Mouse (Mus musculus) intestine, postnatal 0 days (tissue): ENCODE measurements at regions not wholly inside any gene's neighbourhood (a gene's known extent, or its start where the extent isn't known, plus 50 kb on each side); places are given as distances from the start of the nearest gene placed in this dataset.

ENCODE experiments used
- ATAC-seq: fragments of 200-750 bp; cut with Nextera tagmentation; 2 replicates; pipeline ENCODE4 v1.8.0; 2017; ENCODE audit warnings: mild to moderate bottlenecking, moderate TSS enrichment, moderate library complexity
- H3K27ac ChIP-seq: fragments of 300-500 bp; sonication (generic); 2 replicates; pipeline ENCODE4 v1.5.1; 2014; ENCODE audit warnings: mild to moderate bottlenecking, low read depth, low read length, moderate library complexity
- H3K27me3 ChIP-seq: fragments of 300-500 bp; sonication (generic); replicated peaks from 2 replicates; pipeline ENCODE4 v1.6.1; 2014; ENCODE audit warnings: low read length, mixed read lengths; ENCODE audit not compliant: control insufficient read depth, insufficient read depth
- H3K36me3 ChIP-seq: fragments of 300-500 bp; sonication (generic); 2 replicates; pipeline ENCODE4 v1.6.1; 2014; ENCODE audit warnings: mild to moderate bottlenecking, moderate library complexity; ENCODE audit not compliant: control insufficient read depth, insufficient read depth
- H3K4me1 ChIP-seq: fragments of 300-500 bp; sonication (generic); replicated peaks from 2 replicates; pipeline ENCODE4 v1.6.1; 2014; ENCODE audit warnings: antibody characterized with exemption, low read length, mixed read lengths; ENCODE audit not compliant: control insufficient read depth, insufficient read depth
- H3K4me2 ChIP-seq: fragments of 300-500 bp; sonication (generic); replicated peaks from 2 replicates; pipeline ENCODE4 v1.6.1; 2014; ENCODE audit warnings: low read depth, mild to moderate bottlenecking, moderate library complexity
- H3K4me3 ChIP-seq: fragments of 300-500 bp; sonication (generic); 2 replicates; pipeline ENCODE4 v1.5.1; 2014; ENCODE audit warnings: low read depth, low read length
- H3K9ac ChIP-seq: fragments of 300-500 bp; sonication (generic); 2 replicates; pipeline ENCODE4 v1.6.1; 2014; ENCODE audit warnings: mild to moderate bottlenecking, low read depth, low read length
- H3K9me3 ChIP-seq: fragments of 300-500 bp; sonication (generic); 2 replicates; pipeline ENCODE4 v1.6.1; 2016; ENCODE audit warnings: mixed run types; ENCODE audit not compliant: control insufficient read depth
- CTCF ChIP-seq: sonication (generic); IDR thresholded peaks from 2 replicates; pipeline ENCODE4 v1.5.1; 2016; ENCODE audit warnings: low read depth, mild to moderate bottlenecking, control low read depth, antibody characterized with exemption, moderate library complexity
- WGBS: fragments of 180-500 bp; shearing (Covaris S2); extraction: QIAGEN DNeasy Blood & Tissue Kit; methylation state at CpG from one replicate; pipeline ENCODE4 v1.1.7; 2014; 5-methylcytosine and 5-hydroxymethylcytosine counted together

DNA sequence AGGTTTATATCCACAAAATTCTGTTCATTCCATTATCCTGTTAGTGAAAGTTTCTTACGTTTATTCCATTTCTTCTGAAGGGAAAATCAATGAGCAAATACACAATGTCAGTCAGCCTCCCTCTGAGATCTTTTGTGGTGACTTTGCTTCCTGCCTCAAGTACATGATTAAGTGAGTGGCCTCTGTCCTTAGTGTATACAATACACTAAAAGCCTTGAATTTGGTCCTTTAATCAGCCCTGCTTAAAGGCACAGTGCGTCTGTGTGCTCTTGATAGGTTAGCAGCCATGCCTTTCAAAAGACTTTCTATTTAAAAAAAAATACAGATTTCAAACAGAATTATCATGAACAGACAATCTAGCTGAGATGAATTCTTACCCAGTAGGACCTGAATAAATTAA is 695.5 kb downstream of the Mat2b start:
- 28% methylated on average over 2 of the region's 2 CpGs for WGBS
- Histone ChIP-seq H3K9ac (no peak overlapping the region), H3K27me3 (no peaks in the 10 kb centered on the region), H3K27ac (no peak overlapping the region), H3K4me2 (no peak overlapping the region), H3K4me3 (no peak overlapping the region), H3K36me3 (no peaks in the 10 kb centered on the region), H3K4me1 (no peaks in the 10 kb centered on the region), H3K9me3 (no peaks in the 10 kb centered on the region)
- ATAC-seq, result no peak
- TF ChIP-seq CTCF, result no peak

DNA sequence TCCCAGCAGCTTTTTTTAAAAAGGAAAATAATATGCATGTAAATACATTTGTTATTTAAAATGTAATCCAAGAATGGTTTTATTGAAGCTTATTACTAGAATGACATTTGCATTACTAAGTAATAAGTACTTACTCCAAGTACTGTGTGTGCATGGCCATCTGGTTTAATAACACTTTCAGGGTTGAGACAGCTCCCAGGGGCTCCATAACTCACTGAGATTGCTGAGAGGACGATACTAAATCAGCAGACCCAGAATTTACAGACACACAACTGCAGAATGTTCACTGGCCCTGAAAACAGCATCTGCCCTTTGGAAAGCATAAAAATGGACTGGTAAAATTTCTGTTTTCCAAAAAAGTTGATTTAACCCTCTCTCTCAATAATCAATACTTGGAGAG is 696.4 kb downstream of the Mat2b start:
- H3K36me3 ChIP-seq, result no peaks in the 10 kb centered on the region
- H3K4me1 ChIP-seq, result no peaks in the 10 kb centered on the region
- 39% methylated on average over 1 of the region's 1 CpGs for WGBS
- no peak for TF ChIP-seq CTCF
- no peak for ATAC-seq
- H3K27me3 ChIP-seq, result no peaks in the 10 kb centered on the region
- H3K4me2 ChIP-seq, result no peak overlapping the region
- H3K27ac ChIP-seq, result no peak overlapping the region
- no peak overlapping the region for H3K4me3 ChIP-seq
- H3K9ac ChIP-seq, result no peak overlapping the region
- no peaks in the 10 kb centered on the region for H3K9me3 ChIP-seq

DNA sequence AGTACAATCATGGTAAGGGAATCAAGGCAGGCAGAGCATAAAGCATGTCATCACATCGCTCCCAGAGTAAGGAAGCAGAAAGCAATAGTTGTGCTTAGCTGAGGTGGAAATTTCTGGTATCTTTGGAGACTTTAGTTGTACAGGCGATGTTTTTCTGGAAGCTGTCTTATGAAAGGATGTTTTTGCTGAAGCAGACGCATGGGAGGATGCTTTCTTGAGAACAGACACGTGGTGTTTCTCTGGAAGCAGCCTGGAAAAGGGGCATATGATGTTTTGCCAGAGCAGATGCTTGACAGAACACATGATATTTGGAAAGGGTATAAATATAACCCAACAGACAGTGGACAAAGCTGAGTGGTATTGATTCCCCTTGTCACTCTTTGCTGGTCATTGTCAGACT is 722.4 kb downstream of the Mat2b start:
- no peaks in the 10 kb centered on the region for H3K36me3 ChIP-seq
- no peak overlapping the region for H3K4me3 ChIP-seq
- no peak for ATAC-seq
- no peak overlapping the region for H3K9ac ChIP-seq
- H3K4me1 ChIP-seq, result no peaks in the 10 kb centered on the region
- H3K27me3 ChIP-seq, result no peaks in the 10 kb centered on the region
- no peak overlapping the region for H3K4me2 ChIP-seq
- no peak for TF ChIP-seq CTCF
- WGBS, result 78% methylated on average over 4 of the region's 4 CpGs
- H3K27ac ChIP-seq, result no peak overlapping the region
- no peaks in the 10 kb centered on the region for H3K9me3 ChIP-seq

DNA sequence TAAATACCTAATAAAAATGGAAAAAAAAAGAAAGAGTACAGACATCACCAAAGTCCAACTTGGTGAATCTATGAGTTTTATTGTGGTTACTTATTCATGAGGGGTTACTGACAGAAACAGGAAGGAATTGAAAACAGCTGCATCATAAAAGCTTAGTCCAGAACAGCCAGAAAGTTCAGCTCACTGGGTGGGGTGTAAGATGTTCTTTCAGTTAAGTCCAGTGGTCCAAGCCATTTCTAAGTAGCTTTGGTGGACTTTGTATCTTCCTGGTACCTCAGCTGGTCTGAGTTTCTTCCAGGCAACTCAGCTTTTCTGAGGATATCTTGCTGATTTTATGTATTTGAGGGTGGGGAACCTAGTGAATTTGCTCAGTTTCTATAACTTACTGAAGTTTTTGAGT is 731.3 kb downstream of the Mat2b start:
- H3K27ac ChIP-seq, result no peak overlapping the region
- ATAC-seq, result peak; percentile 84
- no peaks in the 10 kb centered on the region for H3K27me3 ChIP-seq
- H3K4me3 ChIP-seq, result no peak overlapping the region
- no peak overlapping the region for H3K9ac ChIP-seq
- no peaks in the 10 kb centered on the region for H3K36me3 ChIP-seq
- H3K9me3 ChIP-seq, result no peaks in the 10 kb centered on the region
- H3K4me1 ChIP-seq, result no peaks in the 10 kb centered on the region
- no peak for TF ChIP-seq CTCF
- no peak overlapping the region for H3K4me2 ChIP-seq

DNA sequence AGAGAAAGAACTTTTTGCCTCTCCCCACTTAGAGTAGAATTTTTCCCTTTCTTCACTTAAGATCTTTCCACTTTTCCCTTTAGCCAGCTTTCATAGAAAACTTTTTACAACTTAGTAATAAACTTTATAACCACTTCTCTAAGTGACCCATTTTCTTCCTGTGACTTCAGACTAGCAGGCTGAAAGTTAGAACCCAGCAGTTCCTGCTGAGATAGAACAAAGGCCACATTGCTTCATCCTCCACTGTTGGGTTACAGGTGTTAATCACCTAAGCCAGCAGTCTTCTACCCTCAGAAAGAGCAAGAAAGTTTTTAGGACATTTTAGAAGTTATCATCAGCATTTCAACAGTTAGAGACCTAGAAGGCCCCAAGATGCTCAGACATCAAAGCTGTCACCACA is 740.6 kb downstream of the Mat2b start:
- Histone ChIP-seq H3K27ac (no peak overlapping the region), H3K4me2 (no peak overlapping the region), H3K4me3 (no peak overlapping the region), H3K9me3 (no peaks in the 10 kb centered on the region), H3K4me1 (no peaks in the 10 kb centered on the region), H3K36me3 (no peaks in the 10 kb centered on the region), H3K27me3 (peaks cover 9% of the 10 kb centered on the region; the same call in 1 of the 2 replicates), H3K9ac (no peak overlapping the region)
- TF ChIP-seq CTCF, result no peak
- peak; percentile 70 for ATAC-seq

DNA sequence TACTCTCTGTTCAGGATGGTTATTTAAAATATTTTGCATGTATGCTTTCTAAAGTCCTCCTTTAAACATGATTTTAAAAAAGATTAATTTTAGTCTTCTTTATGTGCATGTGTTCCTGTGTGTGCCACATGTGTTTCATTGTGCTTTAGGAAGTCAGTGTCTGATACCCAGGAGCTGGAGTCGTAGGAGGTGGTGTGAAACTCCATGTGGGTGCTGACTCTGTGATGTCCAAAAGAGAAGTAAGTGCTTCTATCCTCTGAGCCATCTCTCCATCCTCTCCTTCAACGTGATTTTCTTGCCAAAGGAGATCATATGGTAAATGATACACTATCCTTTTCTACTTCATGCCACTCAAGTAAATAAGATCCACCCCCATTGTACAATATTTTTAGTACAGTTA is 750.8 kb downstream of the Mat2b start:
- no peaks in the 10 kb centered on the region for H3K4me1 ChIP-seq
- no peak for ATAC-seq
- no peak overlapping the region for H3K4me2 ChIP-seq
- no peaks in the 10 kb centered on the region for H3K9me3 ChIP-seq
- 73% methylated on average over 2 of the region's 2 CpGs for WGBS
- no peak for TF ChIP-seq CTCF
- no peak overlapping the region for H3K9ac ChIP-seq
- H3K4me3 ChIP-seq, result no peak overlapping the region
- no peak overlapping the region for H3K27ac ChIP-seq
- H3K36me3 ChIP-seq, result no peaks in the 10 kb centered on the region
- H3K27me3 ChIP-seq, result peaks cover 23% of the 10 kb centered on the region

DNA sequence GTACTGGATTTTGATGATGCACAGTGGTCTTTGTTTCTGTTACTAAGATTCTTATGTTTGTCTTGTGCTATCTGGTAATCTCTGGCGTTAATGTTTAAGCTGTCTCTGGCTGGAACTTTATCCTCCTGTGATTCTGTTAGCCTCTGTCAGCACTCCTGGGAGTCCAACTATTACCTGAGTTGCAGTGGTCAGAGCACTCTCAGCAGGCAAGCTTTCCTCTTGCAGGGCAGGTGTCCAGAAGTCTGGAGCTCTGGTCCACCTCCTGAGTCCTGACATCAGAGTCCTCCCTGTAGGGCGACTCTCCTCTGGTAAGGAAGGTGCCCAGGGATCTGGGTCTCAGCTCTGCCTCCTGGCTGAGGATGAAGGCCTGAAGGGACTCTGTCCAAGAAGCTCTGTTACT is 760.8 kb downstream of the Mat2b start:
- TF ChIP-seq CTCF, result no peak
- Histone ChIP-seq H3K4me2 (no peak overlapping the region), H3K27ac (no peak overlapping the region), H3K36me3 (no peaks in the 10 kb centered on the region), H3K4me1 (no peaks in the 10 kb centered on the region), H3K9me3 (no peaks in the 10 kb centered on the region), H3K4me3 (no peak overlapping the region), H3K9ac (no peak overlapping the region), H3K27me3 (no peaks in the 10 kb centered on the region)
- ATAC-seq, result no peak
- 57% methylated on average over 2 of the region's 2 CpGs for WGBS
